Mouse (Mus musculus): Measurements from ENCODE around the gene Anks4b. TPM values are rescaled to one million over a fixed set of nuclear protein-coding genes. Genes with fewer than 3 reads are reported as not detected.

Anks4b gene
- polyA plus RNA-seq, 1 experiment from 2014 or later: 15.9 TPM

GRCm38 (mm10) chr7:120156841-120157409, 16.7 kb upstream of the Anks4b start:
- WGBS: 39% methylated on average over 2 of the region's 2 CpGs
- Histone ChIP-seq H3K27ac (ENCODE audit: low read length) (no peak overlapping the region), H3K4me2 (ENCODE audit: low read depth, low read length) (no peak overlapping the region), H3K4me1 (ENCODE audit: control insufficient read depth, insufficient read depth, low read length) (peaks cover 3% of the 10 kb centered on the region), H3K4me3 (ENCODE audit: low read length) (no peak overlapping the region), H3K9ac (ENCODE audit: low read depth, low read length) (no peak overlapping the region), H3K27me3 (replicated peaks; ENCODE audit: control insufficient read depth, insufficient read depth, low read length) (no peaks in the 10 kb centered on the region), H3K9me3 (ENCODE audit: control insufficient read depth, low read length) (no peaks in the 10 kb centered on the region), H3K36me3 (ENCODE audit: control insufficient read depth, insufficient read depth, low read length) (no peaks in the 10 kb centered on the region)
- ATAC-seq: no peak

- Histone ChIP-seq H3K36me3 (ENCODE audit: control insufficient read depth, insufficient read depth, low read length) (no peaks in the 10 kb centered on the region), H3K27me3 (replicated peaks; ENCODE audit: control insufficient read depth, insufficient read depth, low read length) (no peaks in the 10 kb centered on the region), H3K9ac (ENCODE audit: low read depth, low read length) (no peak overlapping the region), H3K9me3 (ENCODE audit: control insufficient read depth, low read length) (no peaks in the 10 kb centered on the region), H3K27ac (ENCODE audit: low read length) (peak overlapping the region; percentile 87; the same call in 1 of the 2 replicates), H3K4me3 (ENCODE audit: low read length) (no peak overlapping the region), H3K4me1 (ENCODE audit: control insufficient read depth, insufficient read depth, low read length) (peaks cover 3% of the 10 kb centered on the region), H3K4me2 (ENCODE audit: low read depth, low read length) (no peak overlapping the region)
- 50% methylated on average over 5 of the region's 5 CpGs for WGBS
- ATAC-seq: no peak
Observed at GRCm38 (mm10) chr7:120157575-120158061, 16.0 kb upstream of the Anks4b start.

GRCm38 (mm10) chr7:120158121-120158613, 15.5 kb upstream of the Anks4b start:
- ATAC-seq: peak; percentile 99
- H3K4me1 ChIP-seq (ENCODE audit: control insufficient read depth, insufficient read depth, low read length): peaks cover 3% of the 10 kb centered on the region
- no peak overlapping the region for H3K4me3 ChIP-seq (ENCODE audit: low read length)
- H3K27me3 ChIP-seq (replicated peaks; ENCODE audit: control insufficient read depth, insufficient read depth, low read length): no peaks in the 10 kb centered on the region
- H3K9ac ChIP-seq (ENCODE audit: low read depth, low read length): no peak overlapping the region
- H3K4me2 ChIP-seq (ENCODE audit: low read depth, low read length): no peak overlapping the region
- no peaks in the 10 kb centered on the region for H3K36me3 ChIP-seq (ENCODE audit: control insufficient read depth, insufficient read depth, low read length)
- no peaks in the 10 kb centered on the region for H3K9me3 ChIP-seq (ENCODE audit: control insufficient read depth, low read length)
- peak overlapping the region; percentile 87 for H3K27ac ChIP-seq (ENCODE audit: low read length)
- 17% methylated on average over 4 of the region's 4 CpGs for WGBS

GRCm38 (mm10) chr7:120163581-120164251, 9.9 kb upstream of the Anks4b start:
- Histone ChIP-seq H3K27me3 (replicated peaks; ENCODE audit: control insufficient read depth, insufficient read depth, low read length) (no peaks in the 10 kb centered on the region), H3K4me2 (ENCODE audit: low read depth, low read length) (no peak overlapping the region), H3K4me3 (ENCODE audit: low read length) (no peak overlapping the region), H3K4me1 (ENCODE audit: control insufficient read depth, insufficient read depth, low read length) (no peaks in the 10 kb centered on the region; the same call in 1 of the 2 replicates), H3K9ac (ENCODE audit: low read depth, low read length) (no peak overlapping the region), H3K36me3 (ENCODE audit: control insufficient read depth, insufficient read depth, low read length) (no peaks in the 10 kb centered on the region), H3K27ac (ENCODE audit: low read length) (no peak overlapping the region), H3K9me3 (ENCODE audit: control insufficient read depth, low read length) (no peaks in the 10 kb centered on the region)
- no peak for ATAC-seq
- 89% methylated on average over 11 of the region's 11 CpGs for WGBS

- no peak for ATAC-seq
- H3K4me1 ChIP-seq (ENCODE audit: control insufficient read depth, insufficient read depth, low read length): 0 out of 2 replicates have a peak, but pooled peaks cover 2% of the 10 kb centered on the region
- 84% methylated on average over 1 of the region's 1 CpGs for WGBS
- no peaks in the 10 kb centered on the region for H3K9me3 ChIP-seq (ENCODE audit: control insufficient read depth, low read length)
- H3K27ac ChIP-seq (ENCODE audit: low read length): no peak overlapping the region
- no peaks in the 10 kb centered on the region for H3K27me3 ChIP-seq (replicated peaks; ENCODE audit: control insufficient read depth, insufficient read depth, low read length)
- H3K9ac ChIP-seq (ENCODE audit: low read depth, low read length): no peak overlapping the region
- H3K4me3 ChIP-seq (ENCODE audit: low read length): no peak overlapping the region
- no peak overlapping the region for H3K4me2 ChIP-seq (ENCODE audit: low read depth, low read length)
- H3K36me3 ChIP-seq (ENCODE audit: control insufficient read depth, insufficient read depth, low read length): no peaks in the 10 kb centered on the region
Observed at GRCm38 (mm10) chr7:120172188-120172700, 1.4 kb upstream of the Anks4b start.

- H3K4me2 ChIP-seq (ENCODE audit: low read depth, low read length): peak overlapping the region; percentile 8; the same call in 1 of the 2 replicates
- H3K9me3 ChIP-seq (ENCODE audit: control insufficient read depth, low read length): no peaks in the 10 kb centered on the region
- no peaks in the 10 kb centered on the region for H3K27me3 ChIP-seq (replicated peaks; ENCODE audit: control insufficient read depth, insufficient read depth, low read length)
- H3K9ac ChIP-seq (ENCODE audit: low read depth, low read length): peak overlapping the region; percentile 74
- ATAC-seq: peak; percentile 77
- WGBS: 58% methylated on average over 11 of the region's 11 CpGs
- H3K36me3 ChIP-seq (ENCODE audit: control insufficient read depth, insufficient read depth, low read length): no peaks in the 10 kb centered on the region
- peak overlapping the region; percentile 49 for H3K4me3 ChIP-seq (ENCODE audit: low read length)
- peaks cover 2% of the 10 kb centered on the region; the same call in 1 of the 2 replicates for H3K4me1 ChIP-seq (ENCODE audit: control insufficient read depth, insufficient read depth, low read length)
- H3K27ac ChIP-seq (ENCODE audit: low read length): peak overlapping the region; percentile 87
Observed at GRCm38 (mm10) chr7:120174723-120175504, 1.3 kb downstream of the Anks4b start.

DNA sequence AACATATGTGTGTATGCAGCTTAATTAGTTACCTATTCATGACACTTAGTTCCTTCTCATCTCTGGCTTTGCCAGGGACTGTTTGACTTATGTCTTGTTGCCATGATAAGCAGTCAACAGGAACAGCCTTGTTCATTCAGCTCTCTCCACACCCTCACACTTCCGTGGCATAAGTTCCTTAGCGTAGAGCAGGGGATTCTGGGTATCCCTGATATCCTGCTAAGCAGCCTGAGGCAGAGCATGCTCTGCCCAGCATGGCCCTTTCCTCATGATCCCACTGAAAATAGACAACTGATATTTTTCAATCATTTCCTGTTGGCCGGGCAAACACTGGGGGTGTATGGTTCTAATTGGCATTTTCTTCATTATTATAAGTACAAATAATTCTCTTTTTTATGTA, 4.0 kb downstream of the Anks4b start:
- no peak for ATAC-seq
- Histone ChIP-seq H3K27me3 (replicated peaks; ENCODE audit: control insufficient read depth, insufficient read depth, low read length) (no peaks in the 10 kb centered on the region), H3K9ac (ENCODE audit: low read depth, low read length) (no peak overlapping the region), H3K9me3 (ENCODE audit: control insufficient read depth, low read length) (no peaks in the 10 kb centered on the region), H3K36me3 (ENCODE audit: control insufficient read depth, insufficient read depth, low read length) (no peaks in the 10 kb centered on the region), H3K4me3 (ENCODE audit: low read length) (no peak overlapping the region), H3K4me1 (ENCODE audit: control insufficient read depth, insufficient read depth, low read length) (peaks cover 2% of the 10 kb centered on the region; the same call in 1 of the 2 replicates), H3K4me2 (ENCODE audit: low read depth, low read length) (no peak overlapping the region; the same call in 1 of the 2 replicates), H3K27ac (ENCODE audit: low read length) (no peak overlapping the region)
- 76% methylated on average over 3 of the region's 3 CpGs for WGBS

- 26% methylated on average over 2 of the region's 2 CpGs for WGBS
- Histone ChIP-seq H3K36me3 (ENCODE audit: control insufficient read depth, insufficient read depth, low read length) (no peaks in the 10 kb centered on the region), H3K27ac (ENCODE audit: low read length) (no peak overlapping the region), H3K27me3 (replicated peaks; ENCODE audit: control insufficient read depth, insufficient read depth, low read length) (no peaks in the 10 kb centered on the region), H3K4me2 (ENCODE audit: low read depth, low read length) (no peak overlapping the region), H3K4me3 (ENCODE audit: low read length) (no peak overlapping the region), H3K4me1 (ENCODE audit: control insufficient read depth, insufficient read depth, low read length) (no peaks in the 10 kb centered on the region; the same call in 1 of the 2 replicates), H3K9me3 (ENCODE audit: control insufficient read depth, low read length) (no peaks in the 10 kb centered on the region), H3K9ac (ENCODE audit: low read depth, low read length) (no peak overlapping the region)
- ATAC-seq: no peak
Observed at GRCm38 (mm10) chr7:120178935-120179334, 5.3 kb downstream of the Anks4b start.

- H3K36me3 ChIP-seq (ENCODE audit: control insufficient read depth, insufficient read depth, low read length): no peaks in the 10 kb centered on the region
- H3K27ac ChIP-seq (ENCODE audit: low read length): no peak overlapping the region
- no peaks in the 10 kb centered on the region for H3K9me3 ChIP-seq (ENCODE audit: control insufficient read depth, low read length)
- no peak overlapping the region for H3K4me3 ChIP-seq (ENCODE audit: low read length)
- WGBS: 75% methylated on average over 5 of the region's 5 CpGs
- 0 out of 2 replicates have a peak, but pooled peaks have one; percentile 32 for ATAC-seq
- H3K9ac ChIP-seq (ENCODE audit: low read depth, low read length): no peak overlapping the region
- H3K4me1 ChIP-seq (ENCODE audit: control insufficient read depth, insufficient read depth, low read length): no peaks in the 10 kb centered on the region; the same call in 1 of the 2 replicates
- H3K4me2 ChIP-seq (ENCODE audit: low read depth, low read length): no peak overlapping the region
- no peaks in the 10 kb centered on the region for H3K27me3 ChIP-seq (replicated peaks; ENCODE audit: control insufficient read depth, insufficient read depth, low read length)
Observed at GRCm38 (mm10) chr7:120180547-120180946, 6.9 kb downstream of the Anks4b start.
